Mouse (Mus musculus): Measurements from ENCODE around the gene Rbfox3. TPM values are rescaled to one million over a fixed set of nuclear protein-coding genes. Genes with fewer than 3 reads are reported as not detected.

Gene Rbfox3
- polyA plus RNA-seq, 2 experiments: 0.08 to 0.17 TPM

GRCm38 (mm10) chr11:118851391-118851790, 60.0 kb downstream of the Rbfox3 start:
- WGBS (ENCODE audit: insufficient replicate concordance): 60% methylated on average over 6 of the region's 6 CpGs
- Histone ChIP-seq H3K9ac (replicated peaks) (no peak overlapping the region), H3K27ac (no peak overlapping the region), H3K9me3 (ENCODE audit: control insufficient read depth, low read length) (no peaks in the 10 kb centered on the region), H3K4me2 (ENCODE audit: low read depth) (no peak overlapping the region), H3K36me3 (replicated peaks; ENCODE audit: control insufficient read depth, insufficient read depth, low read depth) (no peaks in the 10 kb centered on the region), H3K27me3 (ENCODE audit: control insufficient read depth, insufficient read depth, low read length) (no peaks in the 10 kb centered on the region), H3K4me1 (replicated peaks; ENCODE audit: control insufficient read depth in 2 of 2, insufficient read depth in 2 of 2, low read length in 1 of 2) (no peaks in the 10 kb centered on the region), H3K4me3 (ENCODE audit: insufficient read depth in 1 of 2, low read depth in 2 of 2, low read length in 2 of 2) (no peak overlapping the region)
- TF ChIP-seq EP300 (IDR thresholded peaks at IDR 0.05; ENCODE audit: low read depth): no peak
- no peak for TF ChIP-seq CTCF (IDR thresholded peaks at IDR 0.05; ENCODE audit: low read depth)
- no peak for ATAC-seq (ENCODE audit: insufficient read depth)
- DNase-seq (ENCODE audit: low read depth in 3 of 3, low spot score in 3 of 3): no peak

- TF ChIP-seq EP300 (IDR thresholded peaks at IDR 0.05; ENCODE audit: low read depth) (no peak), CTCF (IDR thresholded peaks at IDR 0.05; ENCODE audit: low read depth) (no peak)
- no peaks in the 10 kb centered on the region for H3K4me1 ChIP-seq (replicated peaks; ENCODE audit: control insufficient read depth in 2 of 2, insufficient read depth in 2 of 2, low read length in 1 of 2)
- no peak overlapping the region for H3K27ac ChIP-seq
- 62% methylated on average over 7 of the region's 7 CpGs for WGBS (ENCODE audit: insufficient replicate concordance)
- ATAC-seq (ENCODE audit: insufficient read depth) (no peak), DNase-seq (ENCODE audit: low read depth in 3 of 3, low spot score in 3 of 3) (no peak)
- no peak overlapping the region for H3K9ac ChIP-seq (replicated peaks)
- H3K27me3 ChIP-seq (ENCODE audit: control insufficient read depth, insufficient read depth, low read length): no peaks in the 10 kb centered on the region; the same call in 1 of the 2 replicates
- H3K9me3 ChIP-seq (ENCODE audit: control insufficient read depth, low read length): no peaks in the 10 kb centered on the region
- H3K4me2 ChIP-seq (ENCODE audit: low read depth): no peak overlapping the region
- H3K36me3 ChIP-seq (replicated peaks; ENCODE audit: control insufficient read depth, insufficient read depth, low read depth): no peaks in the 10 kb centered on the region
- no peak overlapping the region for H3K4me3 ChIP-seq (ENCODE audit: insufficient read depth in 1 of 2, low read depth in 2 of 2, low read length in 2 of 2)
Measured at GRCm38 (mm10) chr11:118847986-118848385, 63.4 kb downstream of the Rbfox3 start.

- Histone ChIP-seq H3K36me3 (replicated peaks; ENCODE audit: control insufficient read depth, insufficient read depth, low read depth) (no peaks in the 10 kb centered on the region), H3K9me3 (ENCODE audit: control insufficient read depth, low read length) (no peaks in the 10 kb centered on the region), H3K27me3 (ENCODE audit: control insufficient read depth, insufficient read depth, low read length) (no peaks in the 10 kb centered on the region; the same call in 1 of the 2 replicates), H3K9ac (replicated peaks) (no peak overlapping the region), H3K4me1 (replicated peaks; ENCODE audit: control insufficient read depth in 2 of 2, insufficient read depth in 2 of 2, low read length in 1 of 2) (no peaks in the 10 kb centered on the region), H3K4me2 (ENCODE audit: low read depth) (no peak overlapping the region), H3K27ac (no peak overlapping the region), H3K4me3 (ENCODE audit: insufficient read depth in 1 of 2, low read depth in 2 of 2, low read length in 2 of 2) (no peak overlapping the region)
- WGBS (ENCODE audit: insufficient replicate concordance): 64% methylated on average over 5 of the region's 5 CpGs
- TF ChIP-seq CTCF (IDR thresholded peaks at IDR 0.05; ENCODE audit: low read depth): no peak
- TF ChIP-seq EP300 (IDR thresholded peaks at IDR 0.05; ENCODE audit: low read depth): no peak
- no peak for DNase-seq (ENCODE audit: low read depth in 3 of 3, low spot score in 3 of 3)
- no peak for ATAC-seq (ENCODE audit: insufficient read depth)
Measured at GRCm38 (mm10) chr11:118840992-118841391, 70.4 kb downstream of the Rbfox3 start.

GRCm38 (mm10) chr11:118838167-118838566, 73.2 kb downstream of the Rbfox3 start:
- Histone ChIP-seq H3K4me2 (ENCODE audit: low read depth) (no peak overlapping the region), H3K9ac (replicated peaks) (no peak overlapping the region), H3K4me1 (replicated peaks; ENCODE audit: control insufficient read depth in 2 of 2, insufficient read depth in 2 of 2, low read length in 1 of 2) (no peaks in the 10 kb centered on the region), H3K27me3 (ENCODE audit: control insufficient read depth, insufficient read depth, low read length) (no peaks in the 10 kb centered on the region), H3K27ac (no peak overlapping the region), H3K9me3 (ENCODE audit: control insufficient read depth, low read length) (no peaks in the 10 kb centered on the region), H3K36me3 (replicated peaks; ENCODE audit: control insufficient read depth, insufficient read depth, low read depth) (no peaks in the 10 kb centered on the region), H3K4me3 (ENCODE audit: insufficient read depth in 1 of 2, low read depth in 2 of 2, low read length in 2 of 2) (no peak overlapping the region)
- TF ChIP-seq CTCF (IDR thresholded peaks at IDR 0.05; ENCODE audit: low read depth) (no peak), EP300 (IDR thresholded peaks at IDR 0.05; ENCODE audit: low read depth) (no peak)
- WGBS (ENCODE audit: insufficient replicate concordance): 36% methylated on average over 4 of the region's 4 CpGs
- no peak for ATAC-seq (ENCODE audit: insufficient read depth)
- no peak for DNase-seq (ENCODE audit: low read depth in 3 of 3, low spot score in 3 of 3)

- Histone ChIP-seq H3K4me1 (replicated peaks; ENCODE audit: control insufficient read depth in 2 of 2, insufficient read depth in 2 of 2, low read length in 1 of 2) (no peaks in the 10 kb centered on the region), H3K27me3 (ENCODE audit: control insufficient read depth, insufficient read depth, low read length) (no peaks in the 10 kb centered on the region), H3K4me3 (ENCODE audit: insufficient read depth in 1 of 2, low read depth in 2 of 2, low read length in 2 of 2) (no peak overlapping the region), H3K9ac (replicated peaks) (no peak overlapping the region), H3K4me2 (ENCODE audit: low read depth) (no peak overlapping the region), H3K27ac (no peak overlapping the region), H3K36me3 (replicated peaks; ENCODE audit: control insufficient read depth, insufficient read depth, low read depth) (no peaks in the 10 kb centered on the region), H3K9me3 (ENCODE audit: control insufficient read depth, low read length) (no peaks in the 10 kb centered on the region)
- TF ChIP-seq CTCF (IDR thresholded peaks at IDR 0.05; ENCODE audit: low read depth): no peak
- TF ChIP-seq EP300 (IDR thresholded peaks at IDR 0.05; ENCODE audit: low read depth): no peak
- no peak for ATAC-seq (ENCODE audit: insufficient read depth)
- DNase-seq (ENCODE audit: low read depth in 3 of 3, low spot score in 3 of 3): no peak
- 45% methylated on average over 4 of the region's 4 CpGs for WGBS (ENCODE audit: insufficient replicate concordance)
Measured at GRCm38 (mm10) chr11:118836889-118837288, 74.5 kb downstream of the Rbfox3 start.

Measured in liver, embryonic 14.5 days (tissue).